Mouse (Mus musculus): ENCODE results near the gene Art2b. TPM values are rescaled to one million over a fixed set of nuclear protein-coding genes. Genes with fewer than 3 reads are reported as not detected.

Art2b gene
- total RNA-seq (2023), result 20.6 TPM

GRCm38 (mm10) chr7:101585408-101585807, at the start of gene Art2b:
TSS of gene Art2b (minus strand) at chr7:101585600.

Other genes starting within 250 kb of the Art2b start
- 171 TPM for gene Arap1, start 237.5 kb downstream of the Art2b start, total RNA-seq (2023)
- 31.4 TPM for gene Gm45837, start 174.7 kb downstream of the Art2b start, total RNA-seq (2023)
- 74.9 TPM for gene Pde2a, start 163.9 kb downstream of the Art2b start, total RNA-seq (2023)
- 21.1 TPM for gene Clpb, start 78.0 kb upstream of the Art2b start, total RNA-seq (2023)
- gene Phox2a, start 232.7 kb upstream of the Art2b start, total RNA-seq (2023), result not detected

Data from CD4-positive naive resting alpha-beta T cell, adult 57 days (primary cell).